Mouse (Mus musculus) thymus, adult 18-20 months (tissue): ENCODE measurements around the gene Ntrk1.
A peak's percentile ranks its signal among the peaks of the same experiment; 100 is the strongest.

Experiments
- DNase-seq, 2 experiments: peaks; one replicate each; pipeline ENCODE4 v3.0.0; 2022; ENCODE audit warnings: mixed read lengths in 2 of 2

Gene Ntrk1

DNA sequence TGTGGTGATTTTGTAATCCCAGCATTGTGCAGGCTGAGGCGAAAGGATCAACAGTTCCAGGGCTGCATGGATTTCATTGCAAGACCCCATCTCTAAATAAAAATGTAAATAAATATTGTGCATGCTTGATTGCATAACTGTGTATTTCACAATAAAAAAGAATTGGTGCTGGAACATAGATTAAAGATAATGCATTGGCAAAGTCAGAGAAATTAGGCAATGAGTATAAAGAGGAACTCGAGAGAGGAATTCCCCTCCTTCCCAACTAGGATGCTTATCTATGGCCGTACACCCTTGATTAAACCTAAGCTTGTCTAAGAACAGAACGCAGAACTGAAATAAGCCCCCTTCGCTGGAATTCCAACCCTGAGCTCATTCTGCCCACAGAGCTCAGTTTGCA, 9.8 kb downstream of the Ntrk1 start:
- no peak for DNase-seq

DNA sequence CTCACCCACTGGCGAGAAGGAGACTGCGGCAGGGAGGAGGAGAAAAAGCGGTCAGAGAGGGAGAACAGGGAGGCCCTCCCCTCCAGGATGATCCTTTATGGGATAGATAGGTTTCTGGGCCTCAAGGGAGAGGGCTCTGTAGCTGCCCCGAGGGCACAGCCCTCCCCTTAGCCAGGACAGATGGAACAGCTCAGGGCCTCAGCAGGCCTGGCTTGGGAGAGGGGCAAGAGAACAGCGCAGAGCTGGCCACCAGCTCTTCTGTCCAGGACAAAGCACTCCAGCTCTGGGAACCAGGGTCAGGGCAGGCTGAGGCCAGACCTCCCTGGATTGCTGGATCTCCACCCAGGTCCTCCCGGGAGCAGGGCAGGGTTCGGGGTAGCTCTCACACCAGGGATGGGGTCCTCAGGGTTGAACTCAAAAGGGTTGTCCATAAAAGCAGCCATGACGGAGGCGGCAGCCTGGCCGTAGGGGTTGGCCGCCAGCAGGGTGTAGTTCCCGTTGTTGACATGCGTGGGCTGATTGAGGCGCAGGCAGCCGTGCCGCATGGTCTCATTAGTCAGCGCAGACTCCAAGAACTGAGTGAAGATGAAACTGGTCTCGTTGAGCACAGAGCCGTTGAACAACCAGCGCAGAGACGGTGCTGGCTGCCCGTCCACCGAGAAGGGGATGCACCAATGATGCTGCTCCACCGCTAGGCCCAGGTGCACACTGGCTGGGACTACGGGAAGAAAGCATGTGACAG, 11.5 kb downstream of the Ntrk1 start:
- no peak for DNase-seq

DNA sequence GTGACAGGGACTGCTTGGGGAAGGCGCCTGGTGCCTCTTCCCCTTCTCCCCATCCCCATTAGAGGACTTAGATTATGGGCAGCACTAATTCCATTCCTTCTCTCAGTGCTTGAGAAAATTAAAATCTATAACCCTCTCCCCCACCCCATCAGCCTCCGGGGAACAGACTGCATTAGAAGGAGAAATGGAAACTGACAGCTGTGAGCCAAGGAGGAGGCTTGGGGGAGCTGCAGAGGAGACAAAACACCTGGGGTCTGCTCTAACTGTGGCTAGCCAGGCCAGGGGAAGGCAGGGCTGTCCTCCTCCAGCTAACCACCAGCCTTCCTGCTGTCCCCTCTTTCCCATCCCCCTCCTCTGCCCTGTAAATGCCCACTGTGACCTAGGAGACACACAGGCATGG, 15.9 kb downstream of the Ntrk1 start:
- no peak for DNase-seq

DNA sequence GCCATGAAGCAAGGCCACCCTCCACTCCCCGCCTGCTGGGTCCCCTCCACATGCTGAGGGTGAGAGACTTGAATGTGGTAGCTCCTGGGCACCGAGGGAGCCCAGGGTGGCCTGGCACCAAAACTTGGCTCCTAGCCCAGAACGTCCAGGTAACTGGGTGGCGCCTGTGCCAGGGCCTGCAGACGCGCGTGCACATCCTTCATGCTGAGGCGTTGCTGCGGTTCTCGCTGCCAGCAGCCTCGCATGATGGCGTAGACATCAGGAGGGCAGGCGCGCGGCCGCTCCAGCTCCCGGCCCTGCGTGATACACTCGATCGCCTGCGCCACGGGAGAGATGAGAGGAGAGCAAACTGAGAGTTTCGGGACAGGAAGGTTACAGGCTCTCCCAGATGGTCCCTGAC, 16.7 kb downstream of the Ntrk1 start:
- DNase-seq = no peak

- no peak for DNase-seq
These were observed 23.9 kb downstream of the Ntrk1 start for GRCm38 (mm10) chr3:87771088-87771487.

GRCm38 (mm10) chr3:87770280-87770679, 24.7 kb downstream of the Ntrk1 start:
- DNase-seq = no peak

- no peak for DNase-seq
These were observed 25.5 kb downstream of the Ntrk1 start for GRCm38 (mm10) chr3:87769506-87769905.

GRCm38 (mm10) chr3:87768844-87769243, 26.1 kb downstream of the Ntrk1 start:
- DNase-seq = peak; percentile 50 to 61

- no peak for DNase-seq
These were observed 26.5 kb downstream of the Ntrk1 start for GRCm38 (mm10) chr3:87768431-87768830.

DNA sequence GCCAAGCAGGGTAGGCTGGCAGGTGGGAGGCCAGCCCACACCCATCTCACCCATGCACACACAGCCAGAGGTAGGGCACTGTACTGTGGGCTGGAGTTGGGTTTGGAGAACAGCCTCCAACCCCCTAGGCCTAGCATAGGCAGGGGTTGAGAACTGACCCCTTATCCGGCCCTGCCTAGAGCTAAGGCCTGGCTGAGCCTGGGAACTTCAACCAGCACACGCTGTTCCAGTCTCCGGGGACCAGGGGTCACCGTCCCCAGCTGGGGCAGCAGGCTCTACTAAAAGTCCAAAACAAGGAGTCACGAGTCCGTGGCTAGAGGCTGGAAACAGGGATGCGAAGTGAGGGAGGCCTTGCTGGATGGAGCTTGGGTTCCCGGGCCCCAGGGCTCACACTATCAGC, 27.2 kb downstream of the Ntrk1 start:
- DNase-seq = no peak

- DNase-seq = no peak
These were observed 28.7 kb downstream of the Ntrk1 start for GRCm38 (mm10) chr3:87766284-87766667.

- DNase-seq = no peak
These were observed 29.2 kb downstream of the Ntrk1 start for GRCm38 (mm10) chr3:87765631-87766283.

DNA sequence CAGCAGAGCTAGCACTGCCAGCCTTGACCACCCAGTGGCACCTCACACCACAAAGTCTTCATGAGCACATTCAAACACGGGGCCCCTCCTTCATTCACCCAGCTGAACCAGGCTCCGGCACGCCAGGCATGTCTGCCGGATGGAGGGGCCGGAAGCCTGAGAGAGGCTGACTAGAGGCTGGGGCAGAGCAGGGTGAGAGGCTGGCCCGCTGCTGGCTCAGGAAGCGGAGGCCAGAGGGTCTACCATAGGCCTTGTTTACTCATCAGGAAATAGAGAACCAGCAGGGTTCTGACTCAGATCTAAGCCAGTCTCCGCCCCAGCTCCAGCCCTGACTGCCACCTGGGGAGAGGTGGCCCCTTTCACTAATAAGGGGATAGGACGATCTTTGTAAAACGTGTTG, 29.9 kb downstream of the Ntrk1 start:
- peak; percentile 62 to 69 for DNase-seq

DNA sequence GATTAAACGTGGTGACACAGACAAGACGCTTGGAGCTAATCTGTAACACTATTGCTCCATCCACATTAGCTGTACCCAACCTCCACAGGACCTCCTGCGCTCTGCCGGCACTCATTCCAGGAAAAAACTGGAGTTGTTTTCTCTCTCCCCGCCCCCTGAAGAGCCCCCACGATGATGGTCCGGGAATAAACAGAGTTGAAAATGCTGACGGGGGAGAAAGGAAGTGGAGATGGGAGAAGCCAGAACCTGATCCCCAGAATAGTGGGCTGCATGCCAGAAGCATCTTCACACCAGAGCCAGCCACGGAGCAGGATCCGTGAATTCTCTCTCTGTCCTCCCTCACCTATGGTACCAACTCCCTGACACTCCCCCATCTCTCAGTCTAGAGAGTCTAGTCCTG, 30.5 kb downstream of the Ntrk1 start:
- no peak for DNase-seq

DNA sequence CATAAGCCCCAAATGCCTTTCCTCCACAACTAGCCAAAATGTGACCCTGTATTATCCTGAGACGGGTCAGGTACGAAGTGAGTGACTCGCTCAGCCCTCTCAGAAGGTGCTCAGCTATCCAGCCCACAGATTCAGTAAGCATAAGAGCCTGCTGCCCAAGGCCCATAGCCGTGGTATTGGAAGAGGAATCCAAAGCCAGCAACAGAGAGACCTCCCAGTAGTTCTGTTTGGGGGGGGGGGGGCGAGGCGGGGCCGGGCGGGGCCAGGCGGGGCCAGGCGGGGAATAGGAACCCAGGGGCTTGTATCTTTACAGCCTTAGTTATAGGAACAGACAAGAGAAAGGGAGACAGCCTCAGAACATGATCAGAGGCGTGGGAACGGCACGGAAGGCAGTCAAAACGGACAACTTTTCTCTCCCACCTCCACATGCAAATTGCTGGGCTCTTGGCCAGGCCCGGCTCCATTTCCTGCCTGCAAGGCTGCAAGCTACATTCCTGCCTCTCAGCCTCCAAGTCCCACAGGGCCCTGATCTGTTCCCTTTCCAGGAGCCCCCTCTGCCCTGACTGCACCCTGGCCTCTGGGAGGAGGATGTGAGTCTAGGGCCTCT, 31.2 kb downstream of the Ntrk1 start:
- DNase-seq = no peak

- no peak for DNase-seq
These were observed 31.8 kb downstream of the Ntrk1 start for GRCm38 (mm10) chr3:87763202-87763601.

DNA sequence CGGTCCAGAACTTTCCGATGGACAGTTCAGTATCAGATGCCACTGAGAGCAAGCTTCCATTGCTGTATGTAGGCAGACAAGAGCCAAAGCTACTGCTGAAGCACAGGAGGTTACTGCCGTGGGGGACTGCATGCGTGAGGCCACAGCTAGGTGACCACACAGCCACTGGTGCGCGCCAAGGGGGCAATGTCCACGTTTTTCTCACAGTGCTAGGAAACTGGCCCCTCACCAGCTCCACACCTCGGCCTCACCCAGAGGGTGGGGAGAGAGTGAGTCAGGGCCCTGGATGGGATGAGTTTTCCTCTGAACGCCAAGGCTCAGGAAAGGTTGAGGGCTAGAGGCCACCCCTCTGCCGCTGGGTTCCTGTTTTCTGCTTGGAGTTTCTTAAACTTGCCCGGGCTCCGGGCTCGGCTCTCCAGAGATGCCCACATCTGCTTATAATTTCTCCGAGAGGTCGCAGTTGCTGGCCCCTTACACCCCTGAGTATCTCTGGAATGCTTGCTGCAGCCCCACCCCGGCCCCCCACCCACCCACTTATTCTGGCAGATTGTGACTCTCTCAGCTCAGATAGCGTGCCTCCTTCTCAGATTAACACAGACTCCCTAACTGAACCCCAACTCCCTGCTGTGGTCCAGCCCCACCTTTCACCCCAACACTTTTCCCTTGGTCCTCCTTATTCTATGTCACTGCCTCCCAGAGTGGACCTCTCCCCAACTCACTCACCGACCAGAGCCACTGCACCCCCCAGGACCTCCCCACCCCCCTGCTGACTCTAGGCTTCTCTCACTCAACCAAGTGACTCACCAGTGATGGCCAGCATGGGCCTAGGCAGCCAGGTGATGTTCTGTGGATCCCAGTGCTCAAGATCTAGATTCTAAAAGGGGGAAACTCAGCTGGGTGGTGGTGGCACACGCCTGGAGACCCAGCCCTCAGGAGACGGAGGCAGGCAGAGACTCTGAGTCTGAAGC, 33.3 kb downstream of the Ntrk1 start:
- DNase-seq = no peak

DNA sequence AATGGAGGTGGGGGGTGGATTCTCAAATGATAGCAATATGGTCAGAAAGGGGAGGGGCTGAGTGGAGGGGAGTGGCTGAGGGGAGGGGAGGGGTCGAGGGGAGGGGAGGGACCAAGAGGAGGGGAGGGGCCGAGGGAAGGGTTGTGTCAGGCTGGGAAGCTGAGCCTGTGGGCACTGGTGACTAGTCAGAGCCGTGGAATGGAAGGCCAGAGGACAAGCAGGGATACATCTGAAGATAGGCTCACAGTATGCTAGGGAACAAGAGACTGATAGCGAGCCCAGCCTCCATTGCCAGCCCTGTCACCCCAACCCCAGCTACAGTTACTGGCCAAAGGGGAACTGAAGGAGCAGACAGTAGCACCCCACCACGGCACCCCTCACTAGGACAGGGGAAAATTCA, 36.3 kb downstream of the Ntrk1 start:
- no peak for DNase-seq

- no peak for DNase-seq
These were observed 38.5 kb downstream of the Ntrk1 start for GRCm38 (mm10) chr3:87756488-87756887.

- DNase-seq = peak; percentile 54 to 59
These were observed 39.0 kb downstream of the Ntrk1 start for GRCm38 (mm10) chr3:87755964-87756363.

GRCm38 (mm10) chr3:87753829-87754228, 41.1 kb downstream of the Ntrk1 start:
- no peak for DNase-seq

- no peak for DNase-seq
These were observed 42.4 kb downstream of the Ntrk1 start for GRCm38 (mm10) chr3:87752567-87752966.

- DNase-seq = no peak
These were observed 45.0 kb downstream of the Ntrk1 start for GRCm38 (mm10) chr3:87749977-87750376.
